Mouse (Mus musculus) left cerebral cortex, adult 2 months (tissue): ENCODE measurements around the gene E2f6. TPM values are rescaled to one million over a fixed set of nuclear protein-coding genes. Genes with fewer than 3 reads are reported as not detected.

ENCODE experiments used
- DNase-seq, 2 experiments: peaks; one replicate each; pipeline ENCODE4 v3.0.0; 2021 to 2022; ENCODE audit warnings: low spot score in 2 of 2, mixed read lengths in 1 of 2; ENCODE audit errors: extremely low spot score in 1 of 2
- H3K27ac ChIP-seq: fragments of 200-600 bp; 2 replicates; pipeline ENCODE4 v1.8.1; 2022
- H3K4me3 ChIP-seq: fragments of 200-600 bp; 2 replicates; pipeline ENCODE4 v1.8.1; 2022
- CTCF ChIP-seq: fragments of 200-600 bp; IDR thresholded peaks from 2 replicates; pipeline ENCODE4 v1.8.1; 2022; ENCODE audit warnings: antibody characterized with exemption, mild to moderate bottlenecking, moderate library complexity
- intact Hi-C: fragments of 180-260 bp; cut with DNase I; formaldehyde crosslinking; loops from one replicate; pipeline ENCODE4 v1.15.1; 2025
- total RNA-seq, 2 experiments: library from RNA; stranded (reverse); gene quantifications; 2 replicates each; pipeline ENCODE4 v1.2.3; 2021

The E2f6 gene
- total RNA-seq, 2 experiments from 2014 or later, result 38.1 to 45.8 TPM

GRCm38 (mm10) chr12:16803237-16803955 is 7.4 kb upstream of the E2f6 start:
- DNase-seq, result no peak
- intact Hi-C loops, result no loop called here
- Histone ChIP-seq H3K4me3 (no peak overlapping the region), H3K27ac (no peak overlapping the region)
- TF ChIP-seq CTCF, result no peak

- TF ChIP-seq CTCF, result no peak
Observed at GRCm38 (mm10) chr12:16803956-16804430, 6.8 kb upstream of the E2f6 start.

GRCm38 (mm10) chr12:16805511-16805910 is 5.3 kb upstream of the E2f6 start:
- intact Hi-C loops, result loop anchor here (1.0 to 5.0 kb wide), 3 partner anchors 86 to 447 kb away; no protein-coding TSS in a partner anchor
- no peak overlapping the region for H3K4me3 ChIP-seq
- peak; percentile 75 to 83 for DNase-seq
- peak; percentile 66 for TF ChIP-seq CTCF
- H3K27ac ChIP-seq, result no peak overlapping the region

More at GRCm38 (mm10) chr12:16803956-16804430, 6.8 kb upstream of the E2f6 start:
- no peak overlapping the region for H3K4me3 ChIP-seq
- intact Hi-C loops, result loop anchor here (2.0 kb wide), 1 partner anchor 235 kb away; no protein-coding TSS in a partner anchor
- H3K27ac ChIP-seq, result no peak overlapping the region
- no peak for DNase-seq

- intact Hi-C loops, result loop anchor here (1.0 to 5.0 kb wide), 2 partner anchors 203 to 444 kb away; partner anchors contain the start of gene 2410004P03Rik
- peak; percentile 35 to 53 for DNase-seq
- peak; percentile 71 for TF ChIP-seq CTCF
- no peak overlapping the region for H3K4me3 ChIP-seq
- H3K27ac ChIP-seq, result no peak overlapping the region
Observed at GRCm38 (mm10) chr12:16808045-16808444, 2.7 kb upstream of the E2f6 start.

GRCm38 (mm10) chr12:16811477-16811876 is 714 bp downstream of the E2f6 start:
- Histone ChIP-seq H3K27ac (peak overlapping the region; percentile 93; the same call in 1 of the 2 replicates), H3K4me3 (peak overlapping the region; percentile 74)
- DNase-seq, result no peak
- intact Hi-C loops, result loop anchor here (5.0 to 10.0 kb wide), 2 partner anchors 456 to 533 kb away; partner anchors contain the start of genes Nol10 and Pdia6
- TF ChIP-seq CTCF, result no peak

- no peak for DNase-seq
- intact Hi-C loops, result loop anchor here (10.0 kb wide), 1 partner anchor 528 kb away; the partner anchor contains the start of gene Nol10
- H3K27ac ChIP-seq, result no peak overlapping the region
- no peak overlapping the region for H3K4me3 ChIP-seq
- no peak for TF ChIP-seq CTCF
Observed at GRCm38 (mm10) chr12:16817147-16817546, 6.4 kb downstream of the E2f6 start.

- Histone ChIP-seq H3K4me3 (no peak overlapping the region), H3K27ac (no peak overlapping the region)
- no peak for DNase-seq
- intact Hi-C loops, result loop anchor here (10.0 kb wide), 1 partner anchor 526 kb away; the partner anchor contains the start of gene Nol10
- TF ChIP-seq CTCF, result no peak
Observed at GRCm38 (mm10) chr12:16818513-16818912, 7.8 kb downstream of the E2f6 start.

- intact Hi-C loops, result no loop called here
- no peak for TF ChIP-seq CTCF
- H3K27ac ChIP-seq, result no peak overlapping the region
- no peak overlapping the region for H3K4me3 ChIP-seq
- no peak for DNase-seq
Observed at GRCm38 (mm10) chr12:16820761-16821160, 10.0 kb downstream of the E2f6 start.

GRCm38 (mm10) chr12:16822181-16822734 is 11.5 kb downstream of the E2f6 start:
- DNase-seq, result no peak
- Histone ChIP-seq H3K4me3 (no peak overlapping the region), H3K27ac (no peak overlapping the region)
- intact Hi-C loops, result no loop called here
- TF ChIP-seq CTCF, result no peak

GRCm38 (mm10) chr12:16823701-16824100 is 12.9 kb downstream of the E2f6 start:
- H3K27ac ChIP-seq, result no peak overlapping the region
- intact Hi-C loops, result no loop called here
- H3K4me3 ChIP-seq, result no peak overlapping the region
- no peak for DNase-seq
- TF ChIP-seq CTCF, result no peak

GRCm38 (mm10) chr12:16828505-16828904 is 17.7 kb downstream of the E2f6 start:
- DNase-seq, result peak in 1 of 2 experiments; percentile 35
- intact Hi-C loops, result loop anchor here (5.0 kb wide), 2 partner anchors 129 to 184 kb away; partner anchors contain the start of gene 2410004P03Rik
- Histone ChIP-seq H3K27ac (no peak overlapping the region), H3K4me3 (no peak overlapping the region)
- peak; percentile 49 for TF ChIP-seq CTCF

- intact Hi-C loops, result loop anchor here (5.0 kb wide), 2 partner anchors 128 to 183 kb away; partner anchors contain the start of gene 2410004P03Rik
- DNase-seq, result no peak
- Histone ChIP-seq H3K27ac (no peak overlapping the region), H3K4me3 (no peak overlapping the region)
- TF ChIP-seq CTCF, result peak; percentile 30
Observed at GRCm38 (mm10) chr12:16829785-16830184, 19.0 kb downstream of the E2f6 start.
